Mouse (Mus musculus) brain, embryonic 14.5 days (tissue): ENCODE data around the gene Pidd1.

Source experiments
- CTCF ChIP-seq: fragments of 200-500 bp; IDR thresholded peaks from 2 replicates; pipeline ENCODE4 v1.5.1; 2012; ENCODE audit warnings: inconsistent platforms, mild to moderate bottlenecking, moderate library complexity, borderline replicate concordance; ENCODE audit not compliant: insufficient read depth, insufficient read length; ENCODE audit errors: extremely low read depth
- POLR2A ChIP-seq: fragments of 200-500 bp; IDR thresholded peaks from 2 replicates; pipeline ENCODE4 v1.6.1; 2012; ENCODE audit warnings: mild to moderate bottlenecking, inconsistent platforms, borderline replicate concordance; ENCODE audit not compliant: poor library complexity, insufficient read depth, insufficient read length, severe bottlenecking; ENCODE audit errors: extremely low read depth

- TF ChIP-seq CTCF = no peak
- no peak for TF ChIP-seq POLR2A
Measured at GRCm38 (mm10) chr7:141478270-141478748, 34.5 kb upstream of the Pidd1 start.
